Mouse (Mus musculus): ENCODE data around the gene Lrrc2.

The Lrrc2 gene

DNA sequence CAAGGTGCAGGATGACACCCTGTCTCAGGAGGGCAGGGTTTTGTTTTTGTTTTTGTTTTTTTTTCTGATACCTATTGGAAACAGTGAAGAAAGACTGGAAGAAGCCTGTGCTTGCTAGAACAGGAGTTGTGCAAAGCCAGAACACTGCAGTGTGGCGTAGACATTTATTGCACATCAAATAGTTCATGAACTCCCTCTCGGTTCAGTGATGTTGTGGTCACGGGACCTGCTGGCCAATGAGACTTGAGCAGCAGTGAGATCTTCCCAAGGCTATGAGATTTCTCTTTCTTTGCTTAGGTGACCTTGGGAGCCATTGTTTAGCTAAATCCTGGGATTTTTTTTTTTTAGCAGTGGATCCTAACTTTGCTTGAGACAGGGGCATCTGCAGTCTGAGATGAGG, 36.7 kb downstream of the Lrrc2 start:
- DNase-seq (ENCODE audit: low spot score): no peak

DNA sequence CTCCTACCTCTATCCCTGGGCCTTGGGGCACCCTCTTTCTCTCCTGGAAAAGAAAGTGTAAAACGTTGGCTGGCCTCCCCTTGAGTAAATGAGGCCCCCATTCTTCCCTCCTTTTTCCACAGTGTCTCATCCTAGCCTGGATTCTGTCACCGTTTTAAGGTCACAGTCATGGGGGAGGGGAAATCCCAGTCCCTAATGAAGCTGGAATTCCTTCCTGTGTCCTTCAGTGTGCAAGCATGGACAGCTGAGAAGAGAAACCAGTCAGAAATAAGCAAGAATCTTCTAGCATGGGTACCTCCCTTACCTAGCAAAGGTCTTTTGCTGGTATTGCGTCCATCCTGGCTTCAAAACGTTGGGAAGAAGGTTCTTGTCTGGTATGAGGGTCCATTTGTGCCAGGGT, 37.8 kb downstream of the Lrrc2 start:
- no peak for DNase-seq (ENCODE audit: low spot score)

DNA sequence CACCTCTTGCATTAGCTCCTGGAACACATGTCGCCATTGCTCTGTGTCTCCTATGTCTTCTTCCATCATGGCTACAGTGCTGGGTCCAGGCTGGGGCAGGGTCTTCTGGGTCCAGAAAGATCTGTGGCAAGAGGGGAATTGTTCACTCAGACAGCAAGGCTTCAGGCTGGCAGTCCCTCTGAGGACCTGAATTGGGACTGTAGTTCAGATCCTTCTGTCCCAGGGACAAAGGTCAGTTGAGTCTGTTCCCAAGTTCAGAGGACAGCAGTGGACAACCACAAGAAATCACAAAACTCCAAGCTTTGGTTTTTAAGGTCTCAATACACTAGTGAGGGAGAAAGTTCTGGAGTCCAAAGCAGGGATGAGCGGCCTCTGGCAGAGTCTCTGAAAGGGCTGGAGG, 38.2 kb downstream of the Lrrc2 start:
- DNase-seq (ENCODE audit: low spot score): no peak

DNA sequence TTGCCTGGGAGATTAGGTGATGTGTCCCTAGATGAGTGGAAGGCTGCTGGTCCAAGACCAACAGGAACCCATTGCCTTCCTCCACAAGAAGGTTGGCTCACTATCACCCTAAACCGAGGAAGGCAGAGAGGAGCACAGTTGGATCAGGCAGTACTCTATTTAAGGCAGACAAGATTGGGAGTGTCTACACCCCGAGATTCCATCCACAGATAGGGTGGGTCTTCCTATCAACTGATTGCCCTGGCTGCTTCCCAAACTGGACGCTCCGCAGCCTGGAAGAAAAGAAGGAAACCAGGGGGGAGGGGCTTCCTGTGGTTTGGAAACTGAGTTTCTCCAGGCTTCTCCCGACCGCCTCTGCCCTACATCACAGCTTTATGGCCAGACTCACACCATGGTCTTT, 38.9 kb downstream of the Lrrc2 start, which contains the start of gene Rtp3:
Gene Rtp3 (minus strand): TSS at position 380 of the 400 bp plus-strand sequence.
- no peak for DNase-seq (ENCODE audit: low spot score)

DNA sequence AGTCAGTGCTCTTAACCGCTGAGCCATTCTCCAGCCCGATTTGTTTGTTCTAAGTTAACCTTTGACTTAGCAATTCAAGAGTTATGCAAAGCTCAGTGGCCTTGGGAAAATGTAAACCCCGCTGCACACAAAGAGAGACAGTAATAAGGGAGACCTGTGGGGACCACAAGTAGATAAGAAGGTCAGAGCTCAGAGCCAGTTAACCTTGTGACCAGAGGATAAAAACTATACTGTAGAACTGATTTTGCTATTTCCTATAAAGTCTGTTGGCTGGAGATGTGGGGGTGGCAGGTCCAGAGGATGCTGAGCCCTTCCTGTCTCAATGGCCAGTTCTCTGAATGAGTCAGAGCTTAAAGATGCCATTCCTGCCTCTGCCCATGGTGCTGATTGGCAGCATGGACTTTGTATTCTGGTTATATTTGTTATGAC, 42.0 kb downstream of the Lrrc2 start:
- peak; percentile 21 for DNase-seq (ENCODE audit: low spot score)

DNA sequence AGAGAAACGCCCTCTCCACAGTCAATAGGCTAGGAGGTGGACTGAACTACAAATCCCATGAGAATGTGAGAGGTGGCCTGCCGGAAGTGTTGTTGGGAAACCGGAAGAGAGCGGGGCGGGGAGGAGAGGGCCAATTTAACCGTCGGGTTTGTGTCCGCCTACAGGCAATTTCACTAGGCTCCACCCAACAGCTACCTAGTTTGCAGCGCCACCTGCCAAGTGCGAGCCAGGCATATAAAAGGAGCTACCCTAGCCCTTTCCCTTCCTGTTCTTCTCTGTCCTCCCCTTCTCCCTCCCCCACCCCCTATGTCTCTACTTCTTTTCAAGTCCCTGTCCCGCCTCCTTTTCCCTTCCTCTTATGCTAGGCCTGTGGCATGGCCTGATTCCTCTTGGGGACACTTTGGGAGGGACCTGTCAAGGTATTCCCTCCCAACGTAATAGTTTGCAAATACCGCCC, 43.4 kb downstream of the Lrrc2 start:
- DNase-seq (ENCODE audit: low spot score): peak; percentile 79

DNA sequence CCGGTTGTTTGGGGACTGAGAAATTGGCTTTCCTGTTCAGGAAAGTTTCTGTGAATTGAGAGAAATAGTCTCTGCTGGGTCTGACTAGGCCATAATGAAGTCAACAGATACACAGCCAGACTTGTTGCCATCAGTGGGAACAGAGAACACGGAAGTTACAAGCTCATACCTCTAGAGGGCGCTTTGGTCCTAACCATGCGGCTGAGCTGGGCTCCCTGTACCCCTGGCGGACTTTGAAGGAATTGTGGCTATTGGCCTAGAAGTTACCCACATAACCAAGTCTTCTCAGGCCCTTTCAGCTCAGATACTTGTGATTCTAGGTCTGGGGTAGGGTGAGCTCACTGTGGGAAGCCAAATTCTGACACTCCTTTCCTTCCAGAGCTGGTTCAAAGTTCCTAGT, 45.9 kb downstream of the Lrrc2 start:
- peak; percentile 71 for DNase-seq (ENCODE audit: low spot score)

DNA sequence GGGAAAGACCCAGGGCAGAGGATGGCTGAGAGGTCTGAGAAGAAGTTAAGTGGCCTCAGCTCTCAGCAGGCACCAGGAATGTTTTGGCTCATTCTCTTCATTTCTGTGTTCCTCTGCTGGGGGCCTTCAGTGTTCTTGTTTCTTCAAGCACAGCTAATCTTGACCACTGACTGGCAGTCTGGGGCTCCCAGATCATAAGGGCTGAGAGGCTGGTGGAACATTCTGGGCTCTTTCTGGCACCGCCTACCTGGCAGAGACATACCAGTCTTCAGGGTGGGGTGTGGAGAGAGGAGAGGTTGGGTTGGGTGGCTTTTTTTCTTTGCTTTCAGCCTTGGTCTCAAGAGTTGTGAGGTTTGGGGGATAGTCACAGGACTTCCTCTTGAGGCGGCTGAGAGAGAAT, 47.7 kb downstream of the Lrrc2 start:
- no peak for DNase-seq (ENCODE audit: low spot score)

DNA sequence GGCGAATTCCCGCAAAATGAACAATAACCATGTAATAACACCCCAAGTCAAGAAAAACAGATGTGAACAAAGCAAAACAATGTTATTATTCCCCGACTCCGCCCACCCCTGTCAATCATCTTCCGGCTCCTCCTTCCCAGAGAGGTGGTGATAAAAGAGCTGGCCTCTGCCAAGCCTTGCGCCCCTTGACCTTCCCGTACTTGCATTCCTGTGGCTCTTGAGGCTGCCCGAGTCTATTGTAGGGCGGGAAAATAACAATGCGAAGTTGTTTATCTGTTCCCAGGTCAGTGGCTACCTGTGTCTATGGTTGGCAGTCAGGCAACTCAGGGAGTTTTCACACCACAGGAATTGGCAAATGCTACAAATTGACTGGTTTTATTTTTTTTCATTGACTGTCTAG, 48.5 kb downstream of the Lrrc2 start:
- peak; percentile 17 for DNase-seq (ENCODE audit: low spot score)

DNA sequence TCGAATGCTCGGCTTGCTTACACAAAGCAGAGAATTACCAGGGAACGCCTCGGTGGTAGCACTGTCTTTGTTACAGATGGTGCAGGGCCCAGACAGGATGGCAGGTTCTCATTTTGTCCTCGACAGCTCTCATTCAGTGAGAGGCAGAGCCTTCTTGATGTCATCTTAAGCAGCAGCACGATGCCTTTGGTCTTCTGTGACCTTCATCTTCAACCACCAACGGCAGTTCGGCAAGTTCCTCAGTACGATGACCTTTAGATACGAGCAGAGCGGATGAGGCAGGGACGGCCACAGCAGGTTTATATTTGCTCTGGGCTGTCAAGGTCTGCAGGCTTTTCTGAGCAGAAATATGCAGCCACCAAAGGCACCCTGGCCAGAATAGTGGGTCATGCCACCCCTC, 50.3 kb downstream of the Lrrc2 start:
- DNase-seq (ENCODE audit: low spot score): no peak

DNA sequence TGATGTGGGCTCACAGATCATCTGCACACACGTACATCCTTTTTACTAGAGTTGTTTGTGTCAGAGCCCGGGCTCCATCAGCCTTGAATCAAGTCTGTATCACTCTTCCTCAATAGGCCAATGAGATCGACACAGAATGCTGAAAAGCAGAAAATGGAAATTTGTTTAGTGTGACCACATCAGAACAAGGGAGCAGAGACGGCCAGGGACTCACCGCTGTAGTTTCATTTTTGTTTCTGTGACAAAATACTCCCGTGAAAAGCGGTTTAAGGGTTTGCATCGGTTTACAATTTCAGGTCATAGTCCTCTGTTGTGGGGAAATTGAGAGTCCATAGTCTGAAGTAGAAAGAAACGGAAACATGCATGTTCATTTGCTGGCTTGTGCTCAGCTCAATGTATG, 51.9 kb downstream of the Lrrc2 start:
- DNase-seq (ENCODE audit: low spot score): no peak

DNA sequence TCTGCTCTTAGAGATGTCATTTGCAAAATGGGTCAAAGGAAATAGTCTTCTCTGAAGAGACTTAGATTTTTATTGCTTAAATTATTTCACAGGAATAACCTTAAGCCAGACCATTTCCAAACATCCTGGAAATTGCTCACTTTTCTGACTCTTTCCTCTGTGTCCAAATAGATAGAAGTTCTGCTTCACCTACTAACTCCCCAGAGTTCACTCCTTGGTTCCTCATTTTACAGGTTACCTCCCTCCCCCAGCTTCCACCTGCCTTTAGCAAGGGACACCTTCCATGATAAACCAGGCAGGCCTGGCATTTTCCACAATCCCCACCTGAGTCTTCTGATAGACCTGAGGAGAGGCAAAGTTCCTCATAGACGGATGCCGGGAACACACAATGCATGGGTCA, 55.2 kb downstream of the Lrrc2 start:
- no peak for DNase-seq (ENCODE audit: low spot score)

DNA sequence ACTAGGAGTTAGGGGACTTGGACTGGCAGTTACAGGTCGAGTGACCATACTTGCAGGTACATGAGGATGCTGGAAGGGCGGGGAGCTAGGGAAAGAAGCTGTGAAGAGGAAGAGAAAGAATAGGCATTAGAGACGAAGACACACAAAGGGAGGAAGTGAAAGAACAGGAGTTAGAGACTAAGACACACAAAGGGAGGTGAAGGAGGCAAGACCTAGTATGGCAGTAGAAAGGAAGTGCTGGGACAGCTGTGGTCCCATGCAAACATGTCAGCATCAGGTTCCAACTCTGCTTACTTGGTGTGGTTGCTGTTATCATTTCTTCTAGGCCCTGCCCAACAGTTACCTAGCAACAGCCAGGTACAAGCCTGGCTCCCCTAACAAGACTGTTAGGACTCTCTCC, 58.4 kb downstream of the Lrrc2 start:
- DNase-seq (ENCODE audit: low spot score): no peak

DNA sequence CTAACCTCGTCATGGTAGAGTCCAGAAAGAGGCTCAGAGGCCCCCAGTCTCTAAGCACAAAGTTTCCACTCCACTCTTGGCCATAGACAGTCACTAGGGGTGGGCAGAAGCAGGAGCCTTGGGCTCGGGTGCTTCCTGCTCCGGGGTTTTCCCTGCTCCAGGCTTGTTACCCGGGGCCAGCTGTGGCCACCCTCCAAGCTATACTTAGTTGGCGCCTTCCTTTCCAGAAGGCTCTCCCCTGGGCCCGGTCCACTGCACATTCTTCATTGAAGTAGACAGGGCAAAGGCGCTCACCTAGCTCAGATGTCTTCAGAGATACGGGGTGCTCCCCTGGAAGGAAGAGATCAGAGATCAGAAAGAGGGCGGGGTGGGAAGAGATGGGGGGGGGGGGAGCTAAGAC, 60.2 kb downstream of the Lrrc2 start:
- no peak for DNase-seq (ENCODE audit: low spot score)

DNA sequence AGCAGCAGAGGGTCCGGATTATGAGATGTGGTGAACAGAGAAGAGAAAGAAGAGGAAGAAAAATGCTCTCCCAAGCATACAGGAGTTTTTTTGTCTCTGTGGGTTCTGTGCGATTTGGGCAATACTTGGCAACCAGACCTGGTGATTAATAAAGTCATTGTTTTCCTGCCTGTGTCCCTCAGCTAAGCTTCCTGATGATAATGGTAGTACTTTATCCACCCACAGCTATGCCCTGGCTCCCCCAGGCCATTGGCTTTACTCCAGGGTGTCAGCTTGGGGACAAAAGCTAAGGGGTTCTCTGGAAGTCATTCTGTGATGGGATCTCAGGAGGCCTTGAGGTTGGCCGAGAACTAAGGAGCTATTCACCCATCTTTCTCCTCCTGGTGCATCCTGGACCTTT, 60.7 kb downstream of the Lrrc2 start:
- DNase-seq (ENCODE audit: low spot score): no peak

DNA sequence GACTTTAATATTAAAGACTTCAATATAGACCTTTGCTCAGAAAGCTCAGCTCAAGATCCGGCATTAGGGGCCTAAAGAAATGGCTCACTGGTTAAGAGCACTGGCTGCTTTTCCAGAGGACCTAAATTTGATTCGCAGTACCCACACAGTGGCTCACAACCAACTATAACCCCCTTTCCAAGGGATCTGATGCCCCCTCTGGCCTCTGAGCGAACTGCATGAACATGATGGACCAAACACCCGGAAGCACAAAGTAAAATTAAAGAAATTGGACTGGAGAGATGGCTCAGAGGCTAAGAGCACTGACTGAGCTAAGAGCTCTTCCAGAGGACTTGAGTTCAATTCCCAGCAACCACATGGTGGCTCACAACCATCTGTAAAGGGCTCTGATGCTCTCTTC, 64.3 kb downstream of the Lrrc2 start:
- DNase-seq (ENCODE audit: low spot score): no peak

DNA sequence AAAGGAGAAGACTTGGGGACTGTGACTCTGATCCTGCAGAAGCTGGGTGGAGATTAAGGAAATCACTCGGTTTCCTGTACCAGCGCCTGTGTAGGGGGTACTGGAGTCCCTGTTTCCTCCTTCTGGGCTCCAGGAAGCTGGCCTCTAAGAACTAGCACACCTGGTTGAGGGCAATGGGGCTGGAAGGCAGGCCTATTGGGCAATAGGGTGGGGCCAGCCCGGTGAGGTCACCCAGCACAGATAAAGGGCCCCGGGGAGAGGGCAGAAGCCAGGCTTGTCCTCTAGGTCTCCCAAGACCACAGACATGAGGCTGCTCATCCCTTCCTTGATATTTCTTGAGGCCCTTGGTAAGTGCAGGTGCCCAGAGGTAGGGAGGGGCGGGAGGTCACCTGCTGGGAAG, 67.7 kb downstream of the Lrrc2 start, which contains the start of gene Ltf:
Gene Ltf (plus strand): TSS at position 250 of the 400 bp plus-strand sequence.
- no peak for DNase-seq (ENCODE audit: low spot score)

DNA sequence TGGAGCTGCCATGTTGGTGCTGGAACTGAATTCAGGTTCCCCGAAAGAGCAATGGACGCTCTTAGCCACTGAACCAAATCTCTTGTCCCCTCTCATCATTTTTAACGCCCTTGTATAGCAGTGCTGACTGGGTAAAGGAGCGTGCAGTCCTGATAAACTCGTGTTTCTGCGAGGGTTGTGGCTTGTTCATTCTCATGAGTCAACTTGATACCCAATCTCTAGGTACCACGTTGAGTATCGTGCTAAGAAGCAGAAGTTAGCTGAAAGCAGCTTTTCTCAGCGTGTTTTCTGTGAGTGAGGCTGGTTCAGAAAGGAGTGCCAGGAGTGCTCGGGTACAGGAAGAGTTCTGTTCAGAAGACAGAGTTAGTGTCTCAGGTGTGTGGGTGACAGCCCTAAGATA, 75.4 kb downstream of the Lrrc2 start:
- no peak for DNase-seq (ENCODE audit: low spot score)

All from adipocyte (in vitro differentiated cells).